Comparison of ENCODE assay signal across 20 mouse cellular contexts in genomic region chr4:142829711-142830110, GRCm38 (mm10).
DNase-seq lines count a peak whose midpoint lies in the region; ATAC-seq lines count a peak whose summit lies in the region.
"Had no signal": no experiment of that assay in that cellular context is flagged by ENCODE, and none has a peak within 500 bp of the region (broad histone marks: within the 10 kb centered on the region; RNA-seq: fewer than 3 reads in every experiment).

No protein-coding gene starts in this region.

- ATAC-seq in forebrain, embryonic 13.5 days: no peak
- no peak for ATAC-seq in forebrain, embryonic 11.5 days (replicated peaks; ENCODE audit: low FRiP score)
- ATAC-seq in hindbrain, embryonic 15.5 days (ENCODE audit: low FRiP score, low read depth): no peak
- no peak for ATAC-seq in forebrain, embryonic 16.5 days
- ATAC-seq: hindbrain, embryonic 16.5 days; inflammation-experienced regulatory T-cells, adult 6 months; intestine, postnatal 0 days had no signal

- H3K9me3 ChIP-seq in forebrain, embryonic 13.5 days (replicated peaks): no peaks in the 10 kb centered on the region
- no peaks in the 10 kb centered on the region for H3K9me3 ChIP-seq in forebrain, embryonic 11.5 days (ENCODE audit: control insufficient read depth, low read length)
- no peaks in the 10 kb centered on the region for H3K9me3 ChIP-seq in hindbrain, embryonic 15.5 days
- H3K9me3 ChIP-seq in hindbrain, embryonic 10.5 days: no peaks in the 10 kb centered on the region
- no peaks in the 10 kb centered on the region for H3K9me3 ChIP-seq in forebrain, embryonic 16.5 days (ENCODE audit: control insufficient read depth, low read length)
- H3K9me3 ChIP-seq: embryonic facial prominence, embryonic 12.5 days; heart, embryonic 12.5 days had no signal

- DNase-seq in forebrain, embryonic 11.5 days (ENCODE audit: low spot score): no peak
- no peak for DNase-seq in hindbrain, embryonic 10.5 days (ENCODE audit: low spot score)
- DNase-seq in brain, adult 2 months (ENCODE audit: low read depth, low spot score): peak; percentile 33
- DNase-seq in MN1 (ENCODE audit: low spot score): no peak
- DNase-seq: adrenal gland, adult 2 months; adrenal gland, postnatal 25 days; cerebellum, adult 11 months; cerebellum, adult 9-11 months; gastrocnemius, adult 2 months; gastrocnemius, postnatal 25 days; kidney, adult 8-10 months had no signal

- H3K27ac ChIP-seq in forebrain, embryonic 13.5 days: peak overlapping the region; percentile 59
- H3K27ac ChIP-seq in forebrain, embryonic 11.5 days (ENCODE audit: low read depth, low read length): no peak overlapping the region
- 0 out of 2 replicates have a peak overlapping the region, but pooled peaks have one; percentile 33 for H3K27ac ChIP-seq in hindbrain, embryonic 15.5 days (replicated peaks)
- no peak overlapping the region for H3K27ac ChIP-seq in hindbrain, embryonic 10.5 days
- H3K27ac ChIP-seq in forebrain, embryonic 16.5 days (ENCODE audit: low read length): peak overlapping the region; percentile 21; the same call in 1 of the 2 replicates
- H3K27ac ChIP-seq: gastrocnemius, adult 2 months had no signal

- no peaks in the 10 kb centered on the region; the same call in 1 of the 2 replicates for H3K27me3 ChIP-seq in forebrain, embryonic 13.5 days
- no peaks in the 10 kb centered on the region for H3K27me3 ChIP-seq in forebrain, embryonic 11.5 days (ENCODE audit: control insufficient read depth, insufficient read depth, low read length)
- H3K27me3 ChIP-seq in hindbrain, embryonic 15.5 days: no peaks in the 10 kb centered on the region
- no peaks in the 10 kb centered on the region for H3K27me3 ChIP-seq in hindbrain, embryonic 10.5 days (ENCODE audit: insufficient read depth, poor library complexity, severe bottlenecking)
- no peaks in the 10 kb centered on the region for H3K27me3 ChIP-seq in forebrain, embryonic 16.5 days (replicated peaks; ENCODE audit: control insufficient read depth, insufficient read depth, low read length)
- H3K27me3 ChIP-seq: CH12.LX; embryonic facial prominence, embryonic 12.5 days; heart, embryonic 12.5 days had no signal

- H3K9ac ChIP-seq in forebrain, embryonic 13.5 days: no peak overlapping the region
- no peak overlapping the region for H3K9ac ChIP-seq in forebrain, embryonic 11.5 days (ENCODE audit: low read length)
- H3K9ac ChIP-seq in hindbrain, embryonic 15.5 days: no peak overlapping the region
- H3K9ac ChIP-seq in forebrain, embryonic 16.5 days (replicated peaks; ENCODE audit: low read depth, low read length): no peak overlapping the region
- H3K9ac ChIP-seq: embryonic facial prominence, embryonic 12.5 days; heart, embryonic 12.5 days had no signal

- peak overlapping the region; percentile 4; the same call in 1 of the 2 replicates for H3K4me2 ChIP-seq in forebrain, embryonic 13.5 days
- H3K4me2 ChIP-seq in forebrain, embryonic 11.5 days (ENCODE audit: low read depth, low read length, severe bottlenecking): no peak overlapping the region
- no peak overlapping the region for H3K4me2 ChIP-seq in hindbrain, embryonic 15.5 days
- H3K4me2 ChIP-seq in forebrain, embryonic 16.5 days (ENCODE audit: low read length): no peak overlapping the region
- H3K4me2 ChIP-seq: embryonic facial prominence, embryonic 12.5 days; heart, embryonic 12.5 days had no signal

- H3K36me3 ChIP-seq in forebrain, embryonic 13.5 days (ENCODE audit: poor library complexity, severe bottlenecking): no peaks in the 10 kb centered on the region
- no peaks in the 10 kb centered on the region for H3K36me3 ChIP-seq in forebrain, embryonic 11.5 days (ENCODE audit: control insufficient read depth, insufficient read depth, low read length)
- H3K36me3 ChIP-seq in hindbrain, embryonic 15.5 days: no peaks in the 10 kb centered on the region
- no peaks in the 10 kb centered on the region for H3K36me3 ChIP-seq in hindbrain, embryonic 10.5 days
- H3K36me3 ChIP-seq in forebrain, embryonic 16.5 days (ENCODE audit: control insufficient read depth, insufficient read depth): no peaks in the 10 kb centered on the region
- H3K36me3 ChIP-seq: embryonic facial prominence, embryonic 12.5 days; heart, embryonic 12.5 days had no signal

- WGBS in forebrain, embryonic 13.5 days: 44% methylated on average over 7 of the region's 7 CpGs
- 84% methylated on average over 7 of the region's 7 CpGs for WGBS in forebrain, embryonic 11.5 days
- 69% methylated on average over 7 of the region's 7 CpGs for WGBS in hindbrain, embryonic 15.5 days
- WGBS in hindbrain, embryonic 10.5 days: 85% methylated on average over 7 of the region's 7 CpGs
- 18% methylated on average over 7 of the region's 7 CpGs for WGBS in forebrain, embryonic 16.5 days

- H3K4me3 ChIP-seq in forebrain, embryonic 13.5 days: no peak overlapping the region
- no peak overlapping the region for H3K4me3 ChIP-seq in forebrain, embryonic 11.5 days (ENCODE audit: low read depth, low read length)
- H3K4me3 ChIP-seq in hindbrain, embryonic 15.5 days: no peak overlapping the region
- no peak overlapping the region for H3K4me3 ChIP-seq in hindbrain, embryonic 10.5 days
- H3K4me3 ChIP-seq in forebrain, embryonic 16.5 days (replicated peaks; ENCODE audit: low read length): no peak overlapping the region
- H3K4me3 ChIP-seq: embryonic facial prominence, embryonic 12.5 days; gastrocnemius, adult 2 months; heart, embryonic 12.5 days had no signal

- peaks cover 47% of the 10 kb centered on the region for H3K4me1 ChIP-seq in forebrain, embryonic 13.5 days
- peaks cover 13% of the 10 kb centered on the region for H3K4me1 ChIP-seq in forebrain, embryonic 11.5 days (replicated peaks; ENCODE audit: control insufficient read depth, insufficient read depth, low read length)
- H3K4me1 ChIP-seq in hindbrain, embryonic 15.5 days (replicated peaks): peaks cover 31% of the 10 kb centered on the region
- peaks cover 26% of the 10 kb centered on the region for H3K4me1 ChIP-seq in hindbrain, embryonic 10.5 days (replicated peaks)
- H3K4me1 ChIP-seq in forebrain, embryonic 16.5 days (replicated peaks; ENCODE audit: control insufficient read depth, insufficient read depth, low read length): peaks cover 35% of the 10 kb centered on the region
- H3K4me1 ChIP-seq: heart, embryonic 12.5 days had no signal

Comparison
In these comparisons a context has a peak if more than half of its experiments do, and no peak if none do; other contexts are left out.
1. H3K27ac ChIP-seq: peak in forebrain, embryonic 13.5 days (single experiment), hindbrain, embryonic 15.5 days (single experiment) and forebrain, embryonic 16.5 days (single experiment); none in forebrain, embryonic 11.5 days (single experiment) and hindbrain, embryonic 10.5 days (single experiment).